Mouse (Mus musculus) T-helper 17 cell (primary cell): ENCODE results near the gene Zfp26.

Source experiments
- in situ Hi-C, 2 experiments: fragments of 300-600 bp; cut with MboI, MseI; formaldehyde crosslinking; loops; 1 replicate in 1 of 2; 2 replicates in 1 of 2; pipeline ENCODE4 v1.15.1; 2025; ENCODE audit warnings: high pct_unique_total_duplicates in 2 of 2

Zfp26 gene

GRCm38 (mm10) chr9:20459377-20460317, at the start of gene Zfp26:
TSS of gene Zfp26 (minus strand) at chr9:20460162.
- in situ Hi-C loops, result loop anchor here (5.0 to 25.0 kb wide), 4 partner anchors 178 to 835 kb away; partner anchors contain the start of genes Fbxl12 (in 1 of the 2), Olfm2 (in 1 of the 2), Ubl5 (in 1 of the 2) and Zfp317 (in 1 of the 2)

- in situ Hi-C loops, result no loop called here
Observed at GRCm38 (mm10) chr9:20509676-20510075, 49.7 kb upstream of the Zfp26 start.

GRCm38 (mm10) chr9:20504801-20505200, 44.8 kb upstream of the Zfp26 start:
- in situ Hi-C loops, result no loop called here

- in situ Hi-C loops, result loop anchor here in 1 of 2 experiments (10.0 kb wide), 1 partner anchor 482 kb away; the partner anchor contains the start of gene S1pr2
Observed at GRCm38 (mm10) chr9:20493281-20493680, 33.3 kb upstream of the Zfp26 start.

- in situ Hi-C loops, result loop anchor here in 1 of 2 experiments (10.0 kb wide), 1 partner anchor 482 kb away; the partner anchor contains the start of gene S1pr2
Observed at GRCm38 (mm10) chr9:20492527-20493233, 32.7 kb upstream of the Zfp26 start, which contains the start of gene Zfp426. TSS of gene Zfp426 (minus strand) at chr9:20492746.

- in situ Hi-C loops, result loop anchor here in 1 of 2 experiments (10.0 kb wide), 1 partner anchor 483 kb away; the partner anchor contains the start of gene S1pr2
Observed at GRCm38 (mm10) chr9:20491858-20492526, 32.0 kb upstream of the Zfp26 start.

- in situ Hi-C loops, result no loop called here
Observed at GRCm38 (mm10) chr9:20489536-20489935, 29.6 kb upstream of the Zfp26 start.

GRCm38 (mm10) chr9:20479396-20479795, 19.4 kb upstream of the Zfp26 start:
- in situ Hi-C loops, result no loop called here

GRCm38 (mm10) chr9:20476632-20477031, 16.7 kb upstream of the Zfp26 start:
- in situ Hi-C loops, result no loop called here

GRCm38 (mm10) chr9:20466761-20467442, 6.9 kb upstream of the Zfp26 start:
- in situ Hi-C loops, result loop anchor here in 1 of 2 experiments (10.0 to 25.0 kb wide), 3 partner anchors 170 to 842 kb away; partner anchors contain the start of genes Fbxl12, Olfm2, Ubl5 and Zfp317

GRCm38 (mm10) chr9:20453647-20454046, 6.3 kb downstream of the Zfp26 start:
- in situ Hi-C loops, result loop anchor here in 1 of 2 experiments (25.0 kb wide), 1 partner anchor 184 kb away; the partner anchor contains the start of genes Fbxl12 and Ubl5

- in situ Hi-C loops, result loop anchor here in 1 of 2 experiments (25.0 kb wide), 1 partner anchor 186 kb away; the partner anchor contains the start of genes Fbxl12 and Ubl5
Observed at GRCm38 (mm10) chr9:20451493-20451892, 8.5 kb downstream of the Zfp26 start.

GRCm38 (mm10) chr9:20443183-20443783, 16.7 kb downstream of the Zfp26 start:
- in situ Hi-C loops, result no loop called here

- in situ Hi-C loops, result no loop called here
Observed at GRCm38 (mm10) chr9:20430004-20430403, 30.0 kb downstream of the Zfp26 start.

GRCm38 (mm10) chr9:20411460-20411859, 48.5 kb downstream of the Zfp26 start:
- in situ Hi-C loops, result no loop called here

GRCm38 (mm10) chr9:20409319-20409718, 50.6 kb downstream of the Zfp26 start:
- in situ Hi-C loops, result loop anchor here in 1 of 2 experiments (10.0 kb wide), 1 partner anchor 1495 kb away; no protein-coding TSS in a partner anchor

- in situ Hi-C loops, result no loop called here
Observed at GRCm38 (mm10) chr9:20385343-20385703, 74.6 kb downstream of the Zfp26 start.

GRCm38 (mm10) chr9:20384532-20385342, 75.2 kb downstream of the Zfp26 start, which contains the start of gene Zfp560:
TSS of gene Zfp560 (minus strand) at chr9:20385177.
- in situ Hi-C loops, result loop anchor here (5.0 kb wide), 2 partner anchors 762 to 767 kb away; partner anchors contain the start of gene Zfp317 (in 1 of the 2)

- in situ Hi-C loops, result loop anchor here (5.0 kb wide), 2 partner anchors 761 to 766 kb away; partner anchors contain the start of gene Zfp317 (in 1 of the 2)
Observed at GRCm38 (mm10) chr9:20383659-20384058, 76.3 kb downstream of the Zfp26 start.
